In the genomic region with DNA sequence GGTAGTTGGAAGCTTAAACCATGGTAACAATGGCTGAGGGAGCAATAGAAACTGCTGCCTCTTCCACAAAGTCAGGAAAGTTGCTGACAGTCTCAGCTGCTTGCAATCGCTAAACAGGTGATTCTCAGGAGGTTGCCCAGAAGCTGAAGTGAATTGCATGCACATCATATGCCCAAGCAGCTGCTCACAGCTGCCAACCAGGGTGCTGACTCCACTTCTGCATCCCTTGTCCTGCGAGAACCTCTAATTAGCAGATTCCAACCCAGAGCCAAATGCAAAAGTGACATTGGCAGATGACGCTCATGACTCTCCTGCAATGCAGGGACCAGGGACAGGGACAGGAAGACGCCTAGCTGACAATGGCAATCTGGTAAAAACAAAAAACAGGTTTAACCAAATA, we compare ENCODE assay signal across 17 mouse cellular contexts.
"Had no signal": no experiment of that assay in that cellular context is flagged by ENCODE, and none has a peak within 500 bp of the region (broad histone marks: within the 10 kb centered on the region; RNA-seq: fewer than 3 reads in every experiment).

No protein-coding gene starts in this region.

- H3K9ac ChIP-seq: limb, embryonic 13.5 days; liver, embryonic 12.5 days; liver, embryonic 15.5 days; lung, embryonic 15.5 days had no signal

- ATAC-seq: liver, embryonic 12.5 days; midbrain, embryonic 16.5 days had no signal

- H3K4me3 ChIP-seq: limb, embryonic 13.5 days; liver, embryonic 12.5 days; liver, embryonic 15.5 days; lung, embryonic 15.5 days; megakaryocyte, embryonic 14.5 days; midbrain, embryonic 10.5 days had no signal

- DNase-seq: kidney, adult 9 months; kidney, postnatal 14 days; kidney, postnatal 4 days; left cerebral cortex, postnatal 4 days; liver; lung, adult 18-20 months; lung, postnatal 10 days; lung, postnatal 36 days; thymus, adult 18-20 months; thymus, postnatal 36 days had no signal

- H3K9me3 ChIP-seq: limb, embryonic 13.5 days; liver, embryonic 12.5 days; liver, embryonic 15.5 days; lung, embryonic 15.5 days; midbrain, embryonic 10.5 days had no signal

- H3K27me3 ChIP-seq: limb, embryonic 13.5 days; liver, embryonic 12.5 days; liver, embryonic 15.5 days; lung, embryonic 15.5 days had no signal

- H3K27ac ChIP-seq: limb, embryonic 13.5 days; liver, embryonic 12.5 days; liver, embryonic 15.5 days; lung, embryonic 15.5 days; midbrain, embryonic 10.5 days had no signal

- H3K36me3 ChIP-seq: limb, embryonic 13.5 days; liver, embryonic 12.5 days; liver, embryonic 15.5 days; lung, embryonic 15.5 days; midbrain, embryonic 10.5 days had no signal

- H3K4me1 ChIP-seq: limb, embryonic 13.5 days; liver, embryonic 12.5 days; liver, embryonic 15.5 days; lung, embryonic 15.5 days; midbrain, embryonic 10.5 days had no signal

- H3K4me2 ChIP-seq: limb, embryonic 13.5 days; liver, embryonic 12.5 days; liver, embryonic 15.5 days; lung, embryonic 15.5 days had no signal
